Mouse (Mus musculus): Measurements from ENCODE around the gene Ncs1.

The Ncs1 gene

DNA sequence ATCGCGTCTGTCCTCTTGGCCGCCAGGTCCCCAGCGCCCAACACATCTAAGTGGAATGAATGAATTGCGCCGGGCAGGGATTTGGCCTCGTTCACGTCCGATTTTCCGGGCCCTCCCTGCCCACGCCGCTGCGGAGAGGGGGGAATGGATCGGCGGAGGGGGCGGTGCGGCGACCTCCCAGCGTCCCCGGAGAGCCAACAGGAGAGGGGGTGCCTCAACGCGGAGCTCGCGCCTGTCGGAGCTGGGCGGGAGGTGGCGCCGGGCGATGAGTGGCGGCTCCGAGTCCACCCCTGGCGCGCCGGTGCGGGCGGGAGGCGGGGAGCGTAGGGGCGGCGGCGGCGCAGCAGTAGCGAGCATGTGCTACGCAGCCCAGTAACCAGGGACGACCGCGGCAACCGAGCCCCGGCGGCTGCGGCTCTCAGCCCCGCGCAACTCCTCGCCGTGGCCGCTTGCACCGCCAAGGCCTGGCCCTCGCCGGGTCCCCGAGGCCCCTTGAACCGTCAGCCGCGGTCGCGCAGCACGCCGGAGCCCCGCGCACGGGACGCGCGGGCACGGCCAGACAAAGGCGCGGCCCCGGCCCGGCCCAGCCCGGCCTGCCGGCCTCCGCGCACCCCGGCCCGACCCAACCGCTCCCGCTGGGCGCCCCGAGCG lies at the start of gene Ncs1:
Gene Ncs1, plus strand, starts transcription at position 333 of the 651 bp plus-strand sequence.
- peak; percentile 78 for DNase-seq (ENCODE audit: low spot score)

DNA sequence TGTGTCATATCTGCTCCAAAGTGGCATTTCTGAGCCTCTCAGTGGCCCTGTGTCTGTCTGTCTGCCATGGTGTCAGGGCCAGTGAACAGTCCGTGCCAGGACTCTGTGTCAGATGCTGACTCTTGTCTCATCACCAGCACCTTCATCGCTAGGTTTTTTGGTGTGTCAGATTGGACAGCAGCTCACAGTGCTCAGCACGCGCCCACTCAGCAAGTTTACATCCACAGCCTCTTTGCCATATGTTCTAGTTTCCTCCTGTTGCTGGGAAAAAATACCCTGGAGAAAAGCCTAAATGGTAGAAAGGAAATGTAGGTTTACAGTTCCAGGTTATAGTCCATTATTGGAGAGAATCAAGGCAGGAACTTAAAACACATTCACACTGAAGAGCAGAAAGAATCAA lies 47.0 kb upstream of the Ncs1 start:
- peak; percentile 54 for DNase-seq (ENCODE audit: low spot score)

GRCm38 (mm10) chr2:31200051-31200450 lies 45.6 kb upstream of the Ncs1 start:
- no peak for DNase-seq (ENCODE audit: low spot score)

- no peak for DNase-seq (ENCODE audit: low spot score)
Measured at GRCm38 (mm10) chr2:31201851-31202250, 43.8 kb upstream of the Ncs1 start.

DNA sequence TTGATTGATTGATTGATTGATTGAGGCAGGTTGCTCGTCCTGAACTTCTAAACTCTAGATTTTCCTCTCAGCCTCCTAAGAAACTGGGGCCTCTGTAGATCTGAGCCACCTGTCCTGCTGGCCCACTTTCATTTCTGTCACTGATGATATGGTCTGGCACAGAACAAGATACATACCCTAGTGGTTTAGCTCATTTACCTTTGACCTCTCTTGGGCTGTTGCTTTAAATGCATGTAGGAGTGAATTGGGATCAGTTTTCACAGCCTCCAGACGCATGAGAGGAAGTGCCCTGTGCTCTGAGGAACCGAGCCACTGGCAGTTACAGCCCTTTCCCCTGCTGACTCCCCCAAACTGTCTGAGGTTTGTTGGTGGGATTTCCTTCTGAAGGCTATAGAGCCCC lies 43.3 kb upstream of the Ncs1 start:
- DNase-seq (ENCODE audit: low spot score), result no peak

DNA sequence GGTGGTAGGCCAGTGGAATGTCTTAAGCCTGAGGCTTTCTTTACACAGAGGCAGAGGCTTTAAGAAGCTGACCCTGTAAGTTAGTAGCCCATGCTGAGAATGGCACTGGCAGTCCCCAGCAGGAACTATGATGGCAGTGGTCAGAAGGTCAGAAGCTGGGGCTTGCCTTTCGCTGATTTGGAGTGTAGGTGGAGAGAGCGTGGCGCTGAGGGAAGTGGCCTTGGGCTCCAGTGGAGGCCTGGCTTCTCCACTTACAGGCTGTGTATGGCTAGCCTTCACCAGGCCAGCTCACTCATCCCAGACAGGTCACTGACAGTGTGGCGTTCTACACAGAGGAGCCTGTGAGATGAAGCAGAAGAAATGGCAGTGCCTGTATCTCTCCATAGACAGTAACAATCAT lies 42.7 kb upstream of the Ncs1 start:
- no peak for DNase-seq (ENCODE audit: low spot score)

GRCm38 (mm10) chr2:31204677-31205076 lies 40.9 kb upstream of the Ncs1 start:
- no peak for DNase-seq (ENCODE audit: low spot score)

DNA sequence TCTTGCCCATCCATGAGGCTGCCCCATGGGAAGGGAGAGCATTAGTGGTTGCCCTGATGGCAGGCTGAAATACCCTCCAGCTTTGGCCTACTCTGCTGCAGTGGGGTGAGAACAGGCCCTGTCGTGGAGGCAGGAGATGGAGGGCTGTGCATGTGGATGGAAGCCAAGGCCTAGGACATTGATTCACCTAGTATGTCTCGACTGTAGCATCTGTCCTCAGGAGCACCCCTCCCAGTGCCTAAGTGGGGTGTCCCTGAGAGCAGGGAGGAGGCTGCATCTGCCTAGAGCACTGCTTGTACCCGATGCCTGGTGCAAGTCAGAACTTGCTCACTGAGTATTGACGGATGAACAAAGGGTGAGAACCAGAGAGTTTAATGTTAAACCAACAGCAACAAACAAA lies 39.4 kb upstream of the Ncs1 start:
- no peak for DNase-seq (ENCODE audit: low spot score)

DNA sequence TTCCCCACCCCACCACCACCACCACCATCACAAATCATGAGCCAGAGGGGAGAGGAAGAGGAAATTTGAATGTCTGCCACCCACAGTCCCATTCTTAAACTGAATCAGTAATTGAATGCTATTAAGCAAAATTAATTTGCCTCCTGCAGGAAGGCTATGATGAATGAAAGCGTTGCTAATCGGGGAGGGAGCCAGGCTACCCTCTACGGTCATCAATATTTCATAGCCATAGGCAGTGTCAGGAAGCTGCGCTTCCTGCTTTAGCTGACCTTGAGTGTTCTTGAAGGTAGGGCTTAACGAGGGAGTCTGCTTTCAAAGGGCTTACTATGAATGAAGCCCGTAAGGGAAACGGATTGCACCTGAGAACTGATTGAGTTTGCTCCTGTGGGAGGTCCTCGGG lies 38.7 kb upstream of the Ncs1 start:
- no peak for DNase-seq (ENCODE audit: low spot score)

GRCm38 (mm10) chr2:31208544-31209142 lies 37.0 kb upstream of the Ncs1 start:
- DNase-seq (ENCODE audit: low spot score), result no peak

GRCm38 (mm10) chr2:31209525-31209924 lies 36.1 kb upstream of the Ncs1 start:
- DNase-seq (ENCODE audit: low spot score), result no peak

GRCm38 (mm10) chr2:31210144-31210847 lies 35.3 kb upstream of the Ncs1 start:
- DNase-seq (ENCODE audit: low spot score), result no peak

- no peak for DNase-seq (ENCODE audit: low spot score)
Measured at GRCm38 (mm10) chr2:31211204-31211603, 34.4 kb upstream of the Ncs1 start.

DNA sequence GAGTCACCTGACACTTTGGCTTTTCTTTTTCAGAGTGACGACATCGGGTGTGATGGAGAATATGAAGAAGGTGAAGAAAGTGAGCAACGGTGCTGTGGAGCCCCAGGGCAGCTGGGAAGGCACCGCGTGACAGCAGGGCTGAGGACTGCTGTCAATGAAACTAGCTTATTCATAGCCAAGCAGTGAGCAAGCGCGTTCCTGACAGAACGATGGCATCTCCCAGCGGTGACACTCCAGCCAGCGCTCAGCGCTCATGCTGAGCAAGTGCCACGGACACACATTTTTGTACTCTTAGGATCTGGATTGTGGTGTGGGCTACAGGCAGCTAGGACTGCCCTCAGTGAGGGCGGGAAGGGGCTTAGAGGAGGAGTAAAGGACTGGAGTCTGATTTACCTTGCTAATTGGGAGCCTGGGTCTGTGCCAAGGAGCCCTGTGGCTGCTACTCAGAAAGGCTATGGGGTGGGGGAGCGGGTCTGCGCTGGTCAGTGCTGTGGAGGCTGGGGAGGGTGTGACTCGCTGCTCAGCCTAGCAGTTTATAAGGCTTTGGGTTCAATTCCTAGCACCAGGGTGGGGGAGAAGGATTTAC lies 31.3 kb upstream of the Ncs1 start:
- no peak for DNase-seq (ENCODE audit: low spot score)

GRCm38 (mm10) chr2:31218611-31219010 lies 27.0 kb upstream of the Ncs1 start:
- DNase-seq (ENCODE audit: low spot score), result no peak

DNA sequence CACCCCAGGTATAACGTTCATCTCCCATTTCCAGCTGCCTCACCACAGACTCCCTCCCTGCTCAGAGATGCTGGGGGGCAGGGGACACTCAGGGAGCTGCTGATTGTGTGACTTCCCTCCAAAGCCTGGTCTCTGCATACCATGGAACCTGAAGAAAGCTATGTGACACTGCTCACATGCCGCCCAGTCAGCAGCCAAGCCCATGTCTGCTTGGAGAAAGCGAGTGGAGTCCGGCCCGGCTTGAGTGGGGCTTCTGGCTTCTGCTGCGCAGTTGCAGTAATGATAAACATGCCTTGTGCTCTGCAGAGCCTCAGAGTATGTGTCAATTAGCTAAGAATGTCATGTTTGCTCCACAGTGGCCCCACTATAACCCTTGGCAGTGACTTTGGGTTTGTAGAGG lies 26.2 kb upstream of the Ncs1 start:
- no peak for DNase-seq (ENCODE audit: low spot score)

GRCm38 (mm10) chr2:31220844-31221243 lies 24.8 kb upstream of the Ncs1 start:
- no peak for DNase-seq (ENCODE audit: low spot score)

- no peak for DNase-seq (ENCODE audit: low spot score)
Measured at GRCm38 (mm10) chr2:31221582-31221981, 24.0 kb upstream of the Ncs1 start.

DNA sequence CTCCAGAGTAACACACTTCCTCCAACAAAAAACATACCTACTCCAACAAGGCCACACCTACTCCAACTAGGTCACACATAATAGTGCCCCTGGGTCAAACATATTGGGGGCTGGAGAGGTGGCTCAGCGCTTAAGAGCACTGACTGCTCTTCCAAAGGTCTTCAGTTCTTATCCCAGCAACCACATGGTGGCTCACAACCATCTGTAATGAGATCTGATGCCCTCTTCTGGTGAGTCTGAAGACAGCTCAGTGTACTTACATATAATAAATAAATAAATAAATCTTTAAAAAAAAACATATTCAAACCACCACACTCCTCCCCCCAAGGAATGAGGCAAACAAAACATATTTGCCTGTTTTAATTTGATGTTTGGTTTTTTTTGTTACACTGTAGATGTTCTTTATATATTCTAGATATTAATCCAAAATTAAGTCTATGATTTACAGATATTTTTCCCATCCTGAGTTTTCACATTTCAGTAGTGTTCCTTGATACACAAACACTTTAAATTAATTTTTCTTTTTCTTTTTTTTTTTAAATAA lies 16.8 kb upstream of the Ncs1 start:
- DNase-seq (ENCODE audit: low spot score), result no peak

DNA sequence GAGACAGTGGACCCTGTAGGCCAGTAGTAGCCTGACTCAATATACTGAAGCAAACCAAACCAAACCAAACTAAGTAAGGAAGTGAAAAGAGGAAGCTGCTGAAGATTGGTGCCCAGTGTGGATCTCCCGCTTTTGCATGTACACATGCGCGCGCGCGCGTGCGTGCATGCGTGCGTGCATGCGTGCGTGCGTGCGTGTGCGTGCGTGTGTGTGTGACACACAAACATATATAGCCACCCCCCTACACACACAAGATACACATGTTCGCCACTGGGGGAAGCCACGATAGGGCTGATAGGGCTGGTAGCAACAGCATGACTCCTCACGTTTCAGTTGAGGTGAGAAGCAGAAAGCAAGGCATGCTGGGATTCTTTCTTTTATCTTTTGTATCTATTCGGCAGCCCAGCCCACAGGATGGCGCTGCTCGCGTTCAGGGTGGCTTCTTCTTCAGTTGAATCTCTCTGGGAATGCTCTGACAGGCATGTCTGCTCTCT lies 6.4 kb upstream of the Ncs1 start:
- DNase-seq (ENCODE audit: low spot score), result no peak

DNA sequence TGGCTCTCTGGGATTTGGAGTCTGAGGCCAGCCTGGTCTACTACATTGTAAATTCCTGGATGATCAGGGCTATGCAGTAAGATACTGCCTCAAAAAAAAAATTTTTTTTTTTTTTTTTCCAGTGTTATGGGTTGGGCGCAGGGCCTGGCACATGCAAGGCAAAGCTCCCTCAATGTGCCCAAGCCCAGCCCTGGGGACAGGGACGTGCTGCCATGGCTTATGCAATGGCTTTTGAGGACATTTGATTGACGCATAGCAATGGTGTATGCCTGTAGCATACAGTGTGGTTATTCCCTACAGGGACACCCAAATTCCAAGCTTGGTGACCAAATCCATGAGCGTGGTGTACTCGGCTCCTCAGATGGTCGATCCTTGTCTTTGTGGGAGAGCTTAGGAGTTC lies 5.8 kb upstream of the Ncs1 start:
- DNase-seq (ENCODE audit: low spot score), result no peak

- DNase-seq (ENCODE audit: low spot score), result no peak
Measured at GRCm38 (mm10) chr2:31241639-31242038, 4.0 kb upstream of the Ncs1 start.

DNA sequence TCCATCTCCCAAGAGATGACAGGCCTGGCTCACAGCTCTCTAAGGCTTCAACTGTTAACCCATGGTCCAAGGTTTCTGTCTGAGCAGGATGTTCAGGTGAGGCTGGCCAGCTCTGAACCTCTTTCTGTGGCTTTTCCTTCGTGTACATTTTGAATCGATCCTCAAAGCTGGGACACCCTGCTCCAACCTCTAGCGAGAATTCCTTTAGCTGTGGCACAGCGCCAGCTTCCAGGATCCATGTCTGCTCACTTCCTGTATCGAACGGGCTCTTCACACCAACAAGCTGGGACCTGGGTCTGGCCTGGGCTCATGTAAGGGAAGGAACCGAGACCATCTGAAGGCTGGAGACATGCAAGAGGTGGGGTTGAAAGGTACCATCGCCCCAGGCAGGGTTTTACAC lies 1.4 kb upstream of the Ncs1 start:
- no peak for DNase-seq (ENCODE audit: low spot score)
